Mouse (Mus musculus) embryonic facial prominence, embryonic 11.5 days (tissue): ENCODE measurements around the gene Gm28919. TPM values are rescaled to one million over a fixed set of nuclear protein-coding genes. Genes with fewer than 3 reads are reported as not detected.
"Not testable (repeated sequence)": the region's sequence is repeated elsewhere in the genome, so short reads cannot be mapped to it uniquely, and the experiment has no call there.

ENCODE experiments used
- ATAC-seq: fragments of 200-750 bp; cut with Nextera tagmentation; replicated peaks from 2 replicates; pipeline ENCODE4 v1.8.0; 2017; ENCODE audit warnings: low read depth; ENCODE audit not compliant: insufficient number of reproducible peaks, low FRiP score, low TSS enrichment
- DNase-seq: peaks from one replicate; pipeline ENCODE4 v3.0.0-alpha.2; 2015; ENCODE audit warnings: low spot score
- H3K27ac ChIP-seq: fragments of 300-500 bp; sonication (generic); replicated peaks from 2 replicates; pipeline ENCODE4 v1.5.1; 2014; ENCODE audit warnings: mild to moderate bottlenecking, low read depth, low read length, control low read depth
- H3K27me3 ChIP-seq: fragments of 300-500 bp; sonication (generic); 2 replicates; pipeline ENCODE4 v1.6.1; 2014; ENCODE audit warnings: mild to moderate bottlenecking, low read length, moderate library complexity, mixed read lengths; ENCODE audit not compliant: control insufficient read depth, insufficient read depth
- H3K36me3 ChIP-seq: fragments of 300-500 bp; sonication (generic); replicated peaks from 2 replicates; pipeline ENCODE4 v1.6.1; 2014; ENCODE audit warnings: low read depth, mild to moderate bottlenecking, low read length, moderate library complexity, mixed read lengths; ENCODE audit not compliant: control insufficient read depth, insufficient read depth
- H3K4me1 ChIP-seq: fragments of 300-500 bp; sonication (generic); 2 replicates; pipeline ENCODE4 v1.6.1; 2014; ENCODE audit warnings: low read length, mixed read lengths; ENCODE audit not compliant: control insufficient read depth, insufficient read depth
- H3K4me2 ChIP-seq: fragments of 300-500 bp; sonication (generic); 2 replicates; pipeline ENCODE4 v1.6.1; 2014; ENCODE audit warnings: low read depth, mild to moderate bottlenecking, control low read depth, low read length, moderate library complexity
- H3K4me3 ChIP-seq: fragments of 300-500 bp; sonication (generic); 2 replicates; pipeline ENCODE4 v1.5.1; 2014; ENCODE audit warnings: low read depth, low read length, control low read depth
- H3K9ac ChIP-seq: fragments of 300-500 bp; sonication (generic); replicated peaks from 2 replicates; pipeline ENCODE4 v1.6.1; 2014; ENCODE audit warnings: mild to moderate bottlenecking, control low read depth, low read length
- H3K9me3 ChIP-seq: fragments of 300-500 bp; sonication (generic); replicated peaks from 2 replicates; pipeline ENCODE4 v1.6.1; 2016; ENCODE audit warnings: mild to moderate bottlenecking, low read length, inconsistent platforms, mixed read lengths; ENCODE audit not compliant: control insufficient read depth
- WGBS: fragments of 180-500 bp; shearing (Covaris S2); extraction: QIAGEN DNeasy Blood & Tissue Kit; methylation state at CpG from one replicate; pipeline ENCODE4 v1.1.7; 2014; 5-methylcytosine and 5-hydroxymethylcytosine counted together
- polyA plus RNA-seq: library from polyadenylated mRNA; unstranded; fragments of >200 nt; fragmentation: Nextera tagmentation; extraction: Ambion mirVana; gene quantifications from 2 replicates; pipeline ENCODE4 v1.2.1, GENCODE M21; 2014

Gene Gm28919
- polyA plus RNA-seq = not detected in 2 replicates

- not testable (repeated sequence) for H3K4me1 ChIP-seq, H3K27me3 ChIP-seq, H3K36me3 ChIP-seq, H3K9ac ChIP-seq, ATAC-seq, H3K27ac ChIP-seq, H3K4me2 ChIP-seq, DNase-seq, H3K9me3 ChIP-seq, H3K4me3 ChIP-seq
- no CpG with 5 or more reads among the region's 7 CpGs for WGBS
Measured at GRCm38 (mm10) chrY:6583246-6583645, at the start of gene Gm28919. TSS of gene Gm28919 (plus strand) at chrY:6583546.

Other genes starting within 250 kb of the Gm28919 start
- gene Gm21719, start 99.3 kb downstream of the Gm28919 start, polyA plus RNA-seq = not detected in 2 replicates